Mouse (Mus musculus) G1E (cell line): ENCODE measurements around the gene Cps1.

Experiments used
- CTCF ChIP-seq: IDR thresholded peaks from 2 replicates; pipeline ENCODE4 v1.5.1; 2012; ENCODE audit warnings: low read depth, low read length, inconsistent platforms, mixed read lengths
- GATA1 ChIP-seq: IDR thresholded peaks from 2 replicates; pipeline ENCODE4 v1.6.1; 2012; ENCODE audit warnings: borderline replicate concordance, low read length, inconsistent platforms, mixed read lengths
- GATA2 ChIP-seq: IDR thresholded peaks from 2 replicates; pipeline ENCODE4 v1.6.1; 2012; ENCODE audit warnings: low read depth, low read length, inconsistent platforms, borderline replicate concordance
- POLR2AphosphoS5 ChIP-seq: IDR thresholded peaks from 2 replicates; pipeline ENCODE4 v1.6.1; 2012; ENCODE audit warnings: low read depth, low read length, inconsistent platforms; ENCODE audit not compliant: insufficient replicate concordance
- TAL1 ChIP-seq: conservative IDR thresholded peaks from 2 replicates; pipeline ENCODE4 v1.6.1; 2012; ENCODE audit warnings: low read depth, low read length, inconsistent platforms, mixed read lengths

DNA sequence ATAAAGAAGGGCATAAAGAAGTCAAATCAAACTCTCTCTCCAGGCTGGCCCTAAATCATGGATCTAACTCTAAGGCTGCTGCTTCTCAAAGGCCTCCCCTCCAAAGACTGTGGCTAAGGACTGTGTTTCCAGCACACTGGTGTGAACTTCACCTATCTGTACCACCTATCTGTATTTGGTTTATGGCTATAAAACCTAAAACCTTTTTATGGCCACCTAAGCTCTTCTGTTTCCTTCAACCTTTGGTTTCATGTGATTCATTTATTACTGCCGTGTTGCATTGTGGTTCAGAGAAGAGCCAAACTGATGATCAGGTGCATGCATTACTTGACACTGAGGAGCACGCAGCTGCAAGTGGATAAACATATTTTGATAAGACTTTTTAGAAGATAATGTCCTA lies 74.5 kb downstream of the Cps1 start:
- TF ChIP-seq CTCF (no peak), GATA1 (no peak), POLR2AphosphoS5 (no peak), TAL1 (no peak), GATA2 (no peak)
